Mouse (Mus musculus) liver, embryonic 14.5 days (tissue): ENCODE measurements around the gene Cyp1a2. TPM values are rescaled to one million over a fixed set of nuclear protein-coding genes. Genes with fewer than 3 reads are reported as not detected.

Experiments
- ATAC-seq: fragments of 200-750 bp; cut with Nextera tagmentation; 2 replicates; pipeline ENCODE4 v1.8.0; 2017; ENCODE audit warnings: moderate number of reproducible peaks, mild to moderate bottlenecking, moderate library complexity; ENCODE audit not compliant: insufficient read depth
- DNase-seq, 3 experiments: peaks; one replicate each; pipeline ENCODE4 v3.0.0-alpha.2; 2012 to 2013; ENCODE audit warnings: low read depth in 3 of 3, low spot score in 3 of 3
- H3K27ac ChIP-seq: fragments of 300-500 bp; sonication (generic); 2 replicates; pipeline ENCODE4 v1.5.1; 2014; ENCODE audit warnings: moderate library complexity, mild to moderate bottlenecking, control low read depth, inconsistent platforms
- H3K27me3 ChIP-seq: fragments of 300-500 bp; sonication (generic); 2 replicates; pipeline ENCODE4 v1.6.1; 2014; ENCODE audit warnings: mild to moderate bottlenecking, low read length, moderate library complexity; ENCODE audit not compliant: control insufficient read depth, insufficient read depth
- H3K36me3 ChIP-seq: fragments of 300-500 bp; sonication (generic); replicated peaks from 2 replicates; pipeline ENCODE4 v1.6.1; 2014; ENCODE audit warnings: low read depth; ENCODE audit not compliant: control insufficient read depth, insufficient read depth
- H3K4me1 ChIP-seq, 2 experiments: fragments of 200-500 bp in 1 of 2; fragments of 300-500 bp in 1 of 2; sonication (generic) in 1 of 2; replicated peaks; 2 replicates each; pipeline ENCODE4 v1.6.1; 2012 to 2014; ENCODE audit warnings: antibody characterized with exemption in 1 of 2, inconsistent platforms in 1 of 2, low read length in 1 of 2; ENCODE audit not compliant: control insufficient read depth in 2 of 2, insufficient read depth in 2 of 2
- H3K4me2 ChIP-seq: fragments of 300-500 bp; sonication (generic); 2 replicates; pipeline ENCODE4 v1.6.1; 2014; ENCODE audit warnings: low read depth, mild to moderate bottlenecking, control low read depth, moderate library complexity
- H3K4me3 ChIP-seq, 2 experiments: fragments of 200-500 bp in 1 of 2; fragments of 300-500 bp in 1 of 2; sonication (generic) in 1 of 2; 2 replicates each; pipeline ENCODE4 v1.5.1; 2012 to 2014; ENCODE audit warnings: low read depth in 2 of 2, low read length in 2 of 2, mild to moderate bottlenecking in 2 of 2, control low read depth in 1 of 2, inconsistent platforms in 1 of 2, moderate library complexity in 1 of 2; ENCODE audit not compliant: insufficient read depth in 1 of 2
- H3K9ac ChIP-seq: fragments of 300-500 bp; sonication (generic); replicated peaks from 2 replicates; pipeline ENCODE4 v1.6.1; 2014; ENCODE audit warnings: mild to moderate bottlenecking, control low read depth, moderate library complexity
- H3K9me3 ChIP-seq: fragments of 300-500 bp; sonication (generic); 2 replicates; pipeline ENCODE4 v1.6.1; 2016; ENCODE audit warnings: low read length, mixed read lengths; ENCODE audit not compliant: control insufficient read depth
- CTCF ChIP-seq: IDR thresholded peaks from 2 replicates; pipeline ENCODE4 v1.5.1; 2016; ENCODE audit warnings: antibody characterized with exemption, low read depth, control low read depth
- EP300 ChIP-seq: IDR thresholded peaks from 2 replicates; pipeline ENCODE4 v1.6.1; 2016; ENCODE audit warnings: antibody characterized with exemption, low read depth
- WGBS: fragments of 180-500 bp; shearing (Covaris S2); extraction: QIAGEN DNeasy Blood & Tissue Kit; methylation state at CpG from one replicate; pipeline ENCODE4 v1.1.7; 2014; ENCODE audit not compliant: insufficient replicate concordance; 5-methylcytosine and 5-hydroxymethylcytosine counted together
- polyA plus RNA-seq, 2 experiments: library from polyadenylated mRNA; depleted of rRNA in 1 of 2; stranded (reverse) in 1 of 2; unstranded in 1 of 2; fragments of >200 nt; fragmentation: Nextera tagmentation in 1 of 2; extraction: Ambion mirVana in 1 of 2; gene quantifications; 2 replicates each; pipeline versions ENCODE4 v1.2.1 to v1.2.3; 2012 to 2014

Cyp1a2 gene
- polyA plus RNA-seq, 2 experiments: 0.11 TPM

GRCm38 (mm10) chr9:57661552-57661951 lies 22.0 kb downstream of the Cyp1a2 start:
- no peaks in the 10 kb centered on the region for H3K27me3 ChIP-seq
- ATAC-seq (no peak), DNase-seq (no peak)
- H3K27ac ChIP-seq: no peak overlapping the region
- no peaks in the 10 kb centered on the region for H3K9me3 ChIP-seq
- no peaks in the 10 kb centered on the region for H3K36me3 ChIP-seq
- TF ChIP-seq EP300 (no peak), CTCF (no peak)
- no peak overlapping the region for H3K4me2 ChIP-seq
- peaks cover 10 to 19% of the 10 kb centered on the region in 2 experiments for H3K4me1 ChIP-seq
- WGBS: 34% methylated on average over 3 of the region's 3 CpGs
- no peak overlapping the region for H3K9ac ChIP-seq
- H3K4me3 ChIP-seq: no peak overlapping the region

GRCm38 (mm10) chr9:57660501-57660900 lies 23.0 kb downstream of the Cyp1a2 start:
- Histone ChIP-seq H3K36me3 (no peaks in the 10 kb centered on the region), H3K4me2 (peak overlapping the region; percentile 45), H3K9ac (peak overlapping the region; percentile 1; the same call in 1 of the 2 replicates), H3K27me3 (no peaks in the 10 kb centered on the region), H3K4me3 (no peak overlapping the region), H3K9me3 (no peaks in the 10 kb centered on the region), H3K27ac (peak overlapping the region; percentile 50), H3K4me1 (peaks cover 10 to 22% of the 10 kb centered on the region in 2 experiments)
- peak; percentile 80 for ATAC-seq
- DNase-seq: peak; percentile 67 to 72 (median 70)
- WGBS: 22% methylated on average over 6 of the region's 6 CpGs
- TF ChIP-seq EP300 (peak; percentile 91), CTCF (no peak)

- Histone ChIP-seq H3K4me1 (peaks cover 10 to 22% of the 10 kb centered on the region in 2 experiments), H3K9ac (no peak overlapping the region), H3K36me3 (no peaks in the 10 kb centered on the region), H3K9me3 (no peaks in the 10 kb centered on the region), H3K27me3 (no peaks in the 10 kb centered on the region), H3K4me3 (no peak overlapping the region), H3K4me2 (no peak overlapping the region), H3K27ac (no peak overlapping the region)
- 19% methylated on average over 4 of the region's 4 CpGs for WGBS
- ATAC-seq (peak; percentile 64; the same call in 1 of the 2 replicates), DNase-seq (peak; percentile 60 to 79 (median 66))
- TF ChIP-seq CTCF (peak; percentile 90), EP300 (no peak)
Observed at GRCm38 (mm10) chr9:57659774-57660173, 23.7 kb downstream of the Cyp1a2 start.

GRCm38 (mm10) chr9:57658970-57659369 lies 24.5 kb downstream of the Cyp1a2 start:
- H3K9ac ChIP-seq: no peak overlapping the region
- H3K4me1 ChIP-seq: peaks cover 10 to 22% of the 10 kb centered on the region in 2 experiments
- H3K4me2 ChIP-seq: no peak overlapping the region
- no peaks in the 10 kb centered on the region for H3K9me3 ChIP-seq
- DNase-seq: no peak
- H3K27ac ChIP-seq: no peak overlapping the region
- H3K4me3 ChIP-seq: no peak overlapping the region
- H3K36me3 ChIP-seq: no peaks in the 10 kb centered on the region
- no peak for ATAC-seq
- no peaks in the 10 kb centered on the region for H3K27me3 ChIP-seq
- TF ChIP-seq EP300 (no peak), CTCF (peak; percentile 51)
- 72% methylated on average over 4 of the region's 4 CpGs for WGBS

- H3K27me3 ChIP-seq: no peaks in the 10 kb centered on the region
- H3K9me3 ChIP-seq: no peaks in the 10 kb centered on the region
- DNase-seq (no peak), ATAC-seq (no peak)
- no peak overlapping the region for H3K4me3 ChIP-seq
- H3K27ac ChIP-seq: no peak overlapping the region
- 43% methylated on average over 4 of the region's 4 CpGs for WGBS
- H3K4me1 ChIP-seq: peaks cover 10 to 22% of the 10 kb centered on the region in 2 experiments
- no peak overlapping the region for H3K4me2 ChIP-seq
- H3K36me3 ChIP-seq: no peaks in the 10 kb centered on the region
- TF ChIP-seq EP300: no peak
- TF ChIP-seq CTCF: peak; percentile 32; the same call in 1 of the 2 replicates
- no peak overlapping the region for H3K9ac ChIP-seq
Observed at GRCm38 (mm10) chr9:57657843-57658242, 25.7 kb downstream of the Cyp1a2 start.
